Mouse (Mus musculus): ENCODE data around the gene Gm10322. TPM values are rescaled to one million over a fixed set of nuclear protein-coding genes. Genes with fewer than 3 reads are reported as not detected.

Gene Gm10322
- polyA plus RNA-seq, 1 experiment from 2014 or later, result not detected

DNA sequence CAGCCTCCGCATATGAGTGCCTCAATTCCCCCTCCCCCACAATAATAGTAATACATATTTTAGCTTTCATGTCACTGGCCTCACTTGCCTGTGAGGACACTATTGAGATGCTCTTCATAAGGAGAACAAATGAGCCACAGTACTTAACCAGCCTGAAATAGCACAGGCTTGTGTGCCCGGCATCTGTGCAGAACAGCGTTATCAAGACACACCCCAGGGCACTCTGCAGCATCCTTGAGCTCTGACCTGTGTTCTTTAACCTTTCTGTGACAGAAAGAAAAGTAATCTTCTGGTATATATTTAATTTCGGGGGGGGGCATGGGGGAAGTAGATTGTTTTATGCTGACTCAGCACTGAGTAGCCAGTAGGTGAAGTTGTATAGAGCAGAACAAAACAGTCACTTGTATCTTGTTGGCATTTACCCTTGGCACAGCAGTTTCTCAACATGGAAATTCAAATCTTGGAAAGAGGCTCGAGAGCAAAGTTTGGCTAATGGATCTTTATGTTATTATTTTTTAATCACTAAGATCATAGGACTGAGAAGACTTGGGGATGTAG, 31.0 kb downstream of the Gm10322 start:
- Histone ChIP-seq H3K4me3 (ENCODE audit: low read depth, low read length) (no peak overlapping the region), H3K9ac (ENCODE audit: low read length) (no peak overlapping the region), H3K4me1 (replicated peaks; ENCODE audit: control insufficient read depth, insufficient read depth, low read length) (no peaks in the 10 kb centered on the region), H3K27me3 (ENCODE audit: control insufficient read depth, insufficient read depth, low read length) (no peaks in the 10 kb centered on the region), H3K9me3 (ENCODE audit: control insufficient read depth, low read length) (no peaks in the 10 kb centered on the region), H3K36me3 (ENCODE audit: control insufficient read depth, insufficient read depth, low read length) (no peaks in the 10 kb centered on the region), H3K27ac (ENCODE audit: low read depth, low read length) (no peak overlapping the region), H3K4me2 (ENCODE audit: low read depth, low read length, severe bottlenecking) (no peak overlapping the region)
- DNase-seq (ENCODE audit: low spot score), result no peak
- WGBS, result 90% methylated on average over 5 of the region's 5 CpGs
- ATAC-seq (replicated peaks; ENCODE audit: low FRiP score), result no peak

GRCm38 (mm10) chr10:59656799-59657198, 40.9 kb downstream of the Gm10322 start:
- ATAC-seq (replicated peaks; ENCODE audit: low FRiP score) (no peak), DNase-seq (ENCODE audit: low spot score) (no peak)
- H3K4me2 ChIP-seq (ENCODE audit: low read depth, low read length, severe bottlenecking), result no peak overlapping the region
- no peaks in the 10 kb centered on the region for H3K4me1 ChIP-seq (replicated peaks; ENCODE audit: control insufficient read depth, insufficient read depth, low read length)
- H3K36me3 ChIP-seq (ENCODE audit: control insufficient read depth, insufficient read depth, low read length), result no peaks in the 10 kb centered on the region
- 80% methylated on average over 13 of the region's 13 CpGs for WGBS
- H3K27me3 ChIP-seq (ENCODE audit: control insufficient read depth, insufficient read depth, low read length), result no peaks in the 10 kb centered on the region
- H3K9ac ChIP-seq (ENCODE audit: low read length), result no peak overlapping the region
- no peaks in the 10 kb centered on the region; the same call in 1 of the 2 replicates for H3K9me3 ChIP-seq (ENCODE audit: control insufficient read depth, low read length)
- H3K4me3 ChIP-seq (ENCODE audit: low read depth, low read length), result no peak overlapping the region
- H3K27ac ChIP-seq (ENCODE audit: low read depth, low read length), result no peak overlapping the region

- Histone ChIP-seq H3K36me3 (ENCODE audit: control insufficient read depth, insufficient read depth, low read length) (no peaks in the 10 kb centered on the region), H3K4me2 (ENCODE audit: low read depth, low read length, severe bottlenecking) (no peak overlapping the region), H3K27ac (ENCODE audit: low read depth, low read length) (no peak overlapping the region), H3K4me3 (ENCODE audit: low read depth, low read length) (no peak overlapping the region), H3K4me1 (replicated peaks; ENCODE audit: control insufficient read depth, insufficient read depth, low read length) (no peaks in the 10 kb centered on the region), H3K27me3 (ENCODE audit: control insufficient read depth, insufficient read depth, low read length) (no peaks in the 10 kb centered on the region), H3K9me3 (ENCODE audit: control insufficient read depth, low read length) (no peaks in the 10 kb centered on the region; the same call in 1 of the 2 replicates), H3K9ac (ENCODE audit: low read length) (no peak overlapping the region)
- DNase-seq (ENCODE audit: low spot score) (no peak), ATAC-seq (replicated peaks; ENCODE audit: low FRiP score) (no peak)
- 78% methylated on average over 2 of the region's 2 CpGs for WGBS
Measured at GRCm38 (mm10) chr10:59664765-59665164, 48.9 kb downstream of the Gm10322 start.

DNA sequence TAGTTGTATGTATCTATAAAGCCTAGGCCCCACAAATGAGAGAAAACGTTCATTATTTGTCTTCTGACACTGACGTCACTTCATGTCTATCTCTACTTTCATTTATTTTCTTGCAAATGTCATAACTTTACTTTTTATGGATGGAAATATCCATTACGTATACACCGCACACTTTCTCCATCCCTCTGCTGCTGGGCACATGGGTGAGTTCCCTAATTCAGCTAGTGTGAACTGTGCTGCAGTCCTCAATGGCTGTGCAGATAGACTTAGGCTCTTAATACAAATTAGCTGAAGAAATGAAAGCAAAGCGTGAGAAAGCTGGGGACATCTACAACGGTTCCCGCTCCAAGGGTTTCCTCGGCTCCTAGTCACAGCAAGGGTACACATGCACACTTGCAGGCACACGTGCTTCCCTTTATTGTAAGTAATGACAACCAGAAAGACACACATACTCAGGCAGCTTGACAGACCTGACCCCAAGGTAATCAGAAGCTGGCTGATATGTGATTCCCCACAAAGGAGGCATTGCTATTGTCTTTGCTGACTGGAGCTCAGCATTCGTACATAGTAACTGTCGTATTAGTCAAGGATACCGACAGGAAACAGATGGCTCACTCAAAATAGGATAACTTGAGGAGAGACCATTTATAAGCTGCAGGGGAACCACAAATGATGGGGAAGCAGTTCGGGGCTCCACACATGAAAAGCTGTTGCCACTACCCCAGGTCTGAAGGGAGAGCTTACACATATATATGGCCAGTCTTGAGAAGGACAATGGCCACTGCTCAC, 49.8 kb downstream of the Gm10322 start:
- H3K9me3 ChIP-seq (ENCODE audit: control insufficient read depth, low read length), result no peaks in the 10 kb centered on the region
- no peak for DNase-seq (ENCODE audit: low spot score)
- H3K27ac ChIP-seq (ENCODE audit: low read depth, low read length), result no peak overlapping the region
- no peak for ATAC-seq (replicated peaks; ENCODE audit: low FRiP score)
- WGBS, result 82% methylated on average over 13 of the region's 13 CpGs
- H3K27me3 ChIP-seq (ENCODE audit: control insufficient read depth, insufficient read depth, low read length), result no peaks in the 10 kb centered on the region
- no peaks in the 10 kb centered on the region for H3K4me1 ChIP-seq (replicated peaks; ENCODE audit: control insufficient read depth, insufficient read depth, low read length)
- no peak overlapping the region for H3K4me2 ChIP-seq (ENCODE audit: low read depth, low read length, severe bottlenecking)
- no peaks in the 10 kb centered on the region for H3K36me3 ChIP-seq (ENCODE audit: control insufficient read depth, insufficient read depth, low read length)
- no peak overlapping the region for H3K9ac ChIP-seq (ENCODE audit: low read length)
- no peak overlapping the region for H3K4me3 ChIP-seq (ENCODE audit: low read depth, low read length)

Other genes starting within 250 kb of the Gm10322 start
- gene Gm10273, start 220.4 kb upstream of the Gm10322 start, polyA plus RNA-seq (2014; fragmentation: Nextera tagmentation; extraction: Ambion mirVana), result 1.4 and 7.5 TPM in 2 replicates
- gene Pla2g12b, start 212.4 kb upstream of the Gm10322 start, polyA plus RNA-seq (2014; fragmentation: Nextera tagmentation; extraction: Ambion mirVana), result not detected in 2 replicates
- 0.23 and 0.72 TPM in 2 replicates for gene Oit3, start 174.3 kb upstream of the Gm10322 start, polyA plus RNA-seq (2014; fragmentation: Nextera tagmentation; extraction: Ambion mirVana)
- gene Mcu, start 629 bp downstream of the Gm10322 start, polyA plus RNA-seq (2014; fragmentation: Nextera tagmentation; extraction: Ambion mirVana), result 20.8 and 22.3 TPM in 2 replicates
- 65.0 and 69.3 TPM in 2 replicates for gene Micu1, start 86.4 kb downstream of the Gm10322 start, polyA plus RNA-seq (2014; fragmentation: Nextera tagmentation; extraction: Ambion mirVana)